Mouse (Mus musculus) layer of hippocampus, postnatal 10 days (tissue): ENCODE data around the gene Tnfsf10. TPM values are rescaled to one million over a fixed set of nuclear protein-coding genes. Genes with fewer than 3 reads are reported as not detected.
"Not testable (repeated sequence)": the region's sequence is repeated elsewhere in the genome, so short reads cannot be mapped to it uniquely, and the experiment has no call there.

Experiments used
- DNase-seq, 2 experiments: peaks; one replicate each; pipeline ENCODE4 v3.0.0; 2021; ENCODE audit warnings: low spot score in 2 of 2
- long read RNA-seq: library from polyadenylated mRNA; stranded (forward); transcript quantifications from one replicate; pipeline ENCODE4 v2.0.0, GENCODE M21; 2023
- total RNA-seq, 2 experiments: library from RNA; stranded (reverse); gene quantifications; 2 replicates each; pipeline ENCODE4 v1.2.3; 2021

Tnfsf10 gene
- total RNA-seq = 1 to 10 TPM; 1.2 to 1.9 TPM
- long read RNA-seq, full-length matches to known transcripts = 2 of 2 reads
- long read RNA-seq, partial matches to known transcripts = 0 of 2 reads
- long read RNA-seq, other reads (novel, unspliced or antisense) = 0 of 2 reads

- no peak for DNase-seq
These were observed at the start of gene Tnfsf10 for GRCm38 (mm10) chr3:27316559-27317287. Tnfsf10 (plus strand) TSS chr3:27317028.

GRCm38 (mm10) chr3:27267327-27267726, 49.5 kb upstream of the Tnfsf10 start:
- DNase-seq = no peak

GRCm38 (mm10) chr3:27267887-27268286, 48.9 kb upstream of the Tnfsf10 start:
- no peak for DNase-seq

GRCm38 (mm10) chr3:27269151-27269550, 47.7 kb upstream of the Tnfsf10 start:
- DNase-seq = no peak

GRCm38 (mm10) chr3:27270160-27270962, 46.5 kb upstream of the Tnfsf10 start:
- DNase-seq = peak in 1 of 2 experiments; percentile 21

- no peak for DNase-seq
These were observed 43.7 kb upstream of the Tnfsf10 start for GRCm38 (mm10) chr3:27272926-27273745.

GRCm38 (mm10) chr3:27279286-27279925, 37.4 kb upstream of the Tnfsf10 start:
- DNase-seq = not testable (repeated sequence)

GRCm38 (mm10) chr3:27280280-27280749, 36.5 kb upstream of the Tnfsf10 start:
- no peak for DNase-seq

GRCm38 (mm10) chr3:27283071-27283713, 33.6 kb upstream of the Tnfsf10 start:
- no peak for DNase-seq

GRCm38 (mm10) chr3:27283796-27284195, 33.0 kb upstream of the Tnfsf10 start:
- no peak for DNase-seq

- no peak for DNase-seq
These were observed 32.6 kb upstream of the Tnfsf10 start for GRCm38 (mm10) chr3:27284227-27284626.

- no peak for DNase-seq
These were observed 31.8 kb upstream of the Tnfsf10 start for GRCm38 (mm10) chr3:27285072-27285471.

- no peak for DNase-seq
These were observed 28.5 kb upstream of the Tnfsf10 start for GRCm38 (mm10) chr3:27288301-27288700.

GRCm38 (mm10) chr3:27288909-27289308, 27.9 kb upstream of the Tnfsf10 start:
- no peak for DNase-seq

GRCm38 (mm10) chr3:27290285-27290684, 26.5 kb upstream of the Tnfsf10 start:
- no peak for DNase-seq

- not testable (repeated sequence) for DNase-seq
These were observed 25.9 kb upstream of the Tnfsf10 start for GRCm38 (mm10) chr3:27290945-27291344.

GRCm38 (mm10) chr3:27291411-27291810, 25.4 kb upstream of the Tnfsf10 start:
- DNase-seq = not testable (repeated sequence)

GRCm38 (mm10) chr3:27293645-27294385, 23.0 kb upstream of the Tnfsf10 start:
- DNase-seq = no peak

- DNase-seq = no peak
These were observed 16.4 kb upstream of the Tnfsf10 start for GRCm38 (mm10) chr3:27300451-27300850.
